Mouse (Mus musculus) embryonic facial prominence, embryonic 15.5 days (tissue): ENCODE results near the gene Vps72. TPM values are rescaled to one million over a fixed set of nuclear protein-coding genes. Genes with fewer than 3 reads are reported as not detected.

Source experiments
- ATAC-seq: fragments of 200-750 bp; cut with Nextera tagmentation; 2 replicates; pipeline ENCODE4 v1.8.0; 2017; ENCODE audit warnings: low read depth, moderate TSS enrichment; ENCODE audit not compliant: insufficient number of reproducible peaks, low FRiP score, low TSS enrichment
- H3K27ac ChIP-seq: fragments of 300-500 bp; sonication (generic); replicated peaks from 2 replicates; pipeline ENCODE4 v1.5.1; 2015; ENCODE audit warnings: mild to moderate bottlenecking, inconsistent platforms
- H3K27me3 ChIP-seq: fragments of 300-500 bp; sonication (generic); 2 replicates; pipeline ENCODE4 v1.6.1; 2015; ENCODE audit warnings: inconsistent platforms
- H3K36me3 ChIP-seq: fragments of 300-500 bp; sonication (generic); 2 replicates; pipeline ENCODE4 v1.6.1; 2015; ENCODE audit warnings: mild to moderate bottlenecking, inconsistent platforms
- H3K4me1 ChIP-seq: fragments of 300-500 bp; sonication (generic); 2 replicates; pipeline ENCODE4 v1.6.1; 2015; ENCODE audit warnings: inconsistent platforms
- H3K4me2 ChIP-seq: fragments of 300-500 bp; sonication (generic); replicated peaks from 2 replicates; pipeline ENCODE4 v1.6.1; 2015; ENCODE audit warnings: mild to moderate bottlenecking, inconsistent platforms
- H3K4me3 ChIP-seq: fragments of 300-500 bp; sonication (generic); replicated peaks from 2 replicates; pipeline ENCODE4 v1.5.1; 2015; ENCODE audit warnings: mild to moderate bottlenecking, inconsistent platforms
- H3K9ac ChIP-seq: fragments of 300-500 bp; sonication (generic); 2 replicates; pipeline ENCODE4 v1.6.1; 2015; ENCODE audit warnings: inconsistent platforms
- H3K9me3 ChIP-seq: fragments of 300-500 bp; sonication (generic); replicated peaks from 2 replicates; pipeline ENCODE4 v1.6.1; 2016; ENCODE audit warnings: inconsistent platforms
- WGBS: fragments of 180-500 bp; shearing (Covaris S2); methylation state at CpG from one replicate; pipeline ENCODE4 v1.1.7; 2015; 5-methylcytosine and 5-hydroxymethylcytosine counted together
- polyA plus RNA-seq: library from polyadenylated mRNA; unstranded; fragments of >200 nt; fragmentation: Nextera tagmentation; extraction: Ambion mirVana; gene quantifications from 2 replicates; pipeline ENCODE4 v1.2.1, GENCODE M21; 2015

The Vps72 gene
- polyA plus RNA-seq = 142 and 162 TPM in 2 replicates

DNA sequence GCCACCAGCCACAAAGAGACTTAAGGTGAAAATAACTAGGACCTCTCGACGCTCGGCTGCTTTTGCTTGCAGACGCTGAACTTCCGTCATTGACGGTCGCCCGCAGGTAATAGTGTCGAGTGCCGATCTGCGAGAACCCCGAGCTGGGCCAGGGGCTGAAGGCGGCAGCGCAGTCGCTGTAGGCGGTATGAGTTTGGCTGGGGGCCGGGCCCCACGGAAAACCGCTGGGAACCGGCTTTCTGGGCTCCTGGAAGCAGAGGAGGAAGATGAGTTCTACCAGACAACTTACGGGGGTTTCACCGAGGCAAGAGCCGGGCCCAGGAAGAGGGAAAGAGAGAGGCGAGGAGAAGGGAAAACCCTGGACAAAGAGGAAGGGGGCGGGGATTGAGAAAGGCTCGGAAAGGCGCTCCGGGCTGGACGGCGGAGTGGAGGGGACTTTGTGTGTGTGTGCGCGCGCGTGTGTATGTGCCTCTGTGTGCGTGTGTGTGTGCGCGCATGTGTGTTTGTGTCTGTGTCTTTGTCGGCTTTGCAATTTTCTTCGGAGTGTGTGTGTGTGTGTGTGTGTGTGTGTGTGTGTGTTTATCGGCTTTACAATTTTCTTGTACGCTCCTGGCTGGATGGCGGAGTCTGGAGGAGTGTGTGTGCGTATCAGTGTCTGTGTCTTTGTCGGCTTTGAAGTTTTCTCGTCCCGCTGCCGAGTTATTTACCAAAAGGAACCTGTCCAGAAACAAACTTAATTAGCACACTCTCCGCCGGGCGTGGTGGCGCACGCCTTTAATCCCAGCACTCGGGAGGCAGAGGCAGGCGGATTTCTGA, at the start of gene Vps72:
Gene Vps72 (plus strand): TSS at position 112 of the 816 bp plus-strand sequence.
- peak within 1 kb of the TSS; percentile 85 for H3K9ac ChIP-seq
- peak; percentile 69 for ATAC-seq
- no peaks in the 10 kb centered on the region for H3K27me3 ChIP-seq
- no peaks in the 10 kb centered on the region for H3K9me3 ChIP-seq
- peak within 1 kb of the TSS; percentile 98 for H3K27ac ChIP-seq
- H3K4me3 ChIP-seq = peak within 1 kb of the TSS; percentile 81
- peak within 1 kb of the TSS; percentile 54 for H3K4me2 ChIP-seq
- peaks cover 17% of the 10 kb centered on the region for H3K36me3 ChIP-seq
- H3K4me1 ChIP-seq = peaks cover 18% of the 10 kb centered on the region
- WGBS = under 1% methylated on average over 54 of the region's 54 CpGs

- H3K4me3 ChIP-seq = no peak overlapping the region
- 91% methylated on average over 4 of the region's 4 CpGs for WGBS
- no peak for ATAC-seq
- no peak overlapping the region for H3K4me2 ChIP-seq
- no peaks in the 10 kb centered on the region for H3K9me3 ChIP-seq
- H3K27me3 ChIP-seq = no peaks in the 10 kb centered on the region
- no peak overlapping the region for H3K27ac ChIP-seq
- peaks cover 90% of the 10 kb centered on the region for H3K36me3 ChIP-seq
- no peaks in the 10 kb centered on the region for H3K4me1 ChIP-seq
- H3K9ac ChIP-seq = no peak overlapping the region
These were observed 47.1 kb upstream of the Vps72 start for GRCm38 (mm10) chr3:95063741-95064140.

- no peak overlapping the region for H3K4me2 ChIP-seq
- no peaks in the 10 kb centered on the region for H3K9me3 ChIP-seq
- H3K4me1 ChIP-seq = no peaks in the 10 kb centered on the region
- H3K27ac ChIP-seq = no peak overlapping the region
- no peaks in the 10 kb centered on the region for H3K27me3 ChIP-seq
- H3K36me3 ChIP-seq = peaks cover 88% of the 10 kb centered on the region
- 89% methylated on average over 1 of the region's 1 CpGs for WGBS
- H3K4me3 ChIP-seq = no peak overlapping the region
- no peak overlapping the region for H3K9ac ChIP-seq
- ATAC-seq = no peak
These were observed 45.3 kb upstream of the Vps72 start for GRCm38 (mm10) chr3:95065553-95065952.

- H3K4me2 ChIP-seq = no peak overlapping the region
- H3K27me3 ChIP-seq = no peaks in the 10 kb centered on the region
- WGBS = 88% methylated on average over 6 of the region's 6 CpGs
- no peak for ATAC-seq
- H3K27ac ChIP-seq = no peak overlapping the region
- H3K9ac ChIP-seq = no peak overlapping the region
- H3K9me3 ChIP-seq = no peaks in the 10 kb centered on the region
- peaks cover 88% of the 10 kb centered on the region for H3K36me3 ChIP-seq
- H3K4me1 ChIP-seq = no peaks in the 10 kb centered on the region
- H3K4me3 ChIP-seq = no peak overlapping the region
These were observed 44.7 kb upstream of the Vps72 start for GRCm38 (mm10) chr3:95066095-95066494.

DNA sequence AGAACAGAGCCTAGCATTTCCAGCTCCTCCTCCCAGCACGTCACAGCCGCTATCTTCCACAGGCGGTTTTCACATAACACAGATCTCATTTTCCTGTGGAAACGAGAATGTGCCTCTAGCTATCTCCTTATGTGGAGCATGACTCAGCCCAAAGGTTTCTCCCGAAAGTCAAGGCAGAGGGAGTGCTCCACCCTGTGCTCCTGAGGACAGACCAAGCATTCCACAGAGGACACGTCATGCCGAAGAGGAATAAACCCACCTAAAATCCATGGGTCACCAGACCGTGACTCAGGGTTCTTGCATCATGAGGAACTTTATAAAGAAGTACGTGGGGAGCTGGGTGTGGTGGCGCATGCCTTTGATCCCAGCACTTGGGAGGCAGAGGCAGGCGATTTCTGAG, 44.3 kb upstream of the Vps72 start:
- Histone ChIP-seq H3K27ac (no peak overlapping the region), H3K27me3 (no peaks in the 10 kb centered on the region), H3K4me3 (no peak overlapping the region), H3K9ac (no peak overlapping the region), H3K9me3 (no peaks in the 10 kb centered on the region), H3K4me2 (no peak overlapping the region), H3K36me3 (peaks cover 88% of the 10 kb centered on the region), H3K4me1 (no peaks in the 10 kb centered on the region)
- ATAC-seq = no peak
- WGBS = 76% methylated on average over 11 of the region's 11 CpGs

DNA sequence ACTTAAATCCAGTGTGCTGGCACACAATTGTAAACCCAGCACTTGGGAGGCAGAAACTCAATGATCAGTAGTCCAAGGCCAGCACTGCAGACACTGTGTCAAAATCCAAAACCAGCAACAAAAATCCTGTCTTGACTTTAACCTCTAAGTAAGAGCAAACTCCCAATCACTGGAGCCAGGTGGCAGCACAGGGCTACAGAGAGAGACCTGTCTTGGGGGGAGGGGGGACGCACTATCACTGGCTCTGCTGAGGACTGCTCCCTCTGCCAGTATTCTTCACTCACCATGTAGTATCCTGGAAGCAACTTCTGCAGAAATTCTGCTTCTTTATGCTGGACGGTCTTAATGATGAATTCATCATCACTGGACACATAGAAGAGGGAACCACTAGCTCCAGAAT, 39.2 kb upstream of the Vps72 start:
- H3K4me1 ChIP-seq = no peaks in the 10 kb centered on the region
- no peak overlapping the region for H3K27ac ChIP-seq
- H3K9me3 ChIP-seq = no peaks in the 10 kb centered on the region
- peaks cover 80% of the 10 kb centered on the region for H3K36me3 ChIP-seq
- WGBS = 88% methylated on average over 2 of the region's 2 CpGs
- ATAC-seq = no peak
- no peak overlapping the region for H3K4me3 ChIP-seq
- no peaks in the 10 kb centered on the region for H3K27me3 ChIP-seq
- H3K9ac ChIP-seq = no peak overlapping the region
- no peak overlapping the region for H3K4me2 ChIP-seq

DNA sequence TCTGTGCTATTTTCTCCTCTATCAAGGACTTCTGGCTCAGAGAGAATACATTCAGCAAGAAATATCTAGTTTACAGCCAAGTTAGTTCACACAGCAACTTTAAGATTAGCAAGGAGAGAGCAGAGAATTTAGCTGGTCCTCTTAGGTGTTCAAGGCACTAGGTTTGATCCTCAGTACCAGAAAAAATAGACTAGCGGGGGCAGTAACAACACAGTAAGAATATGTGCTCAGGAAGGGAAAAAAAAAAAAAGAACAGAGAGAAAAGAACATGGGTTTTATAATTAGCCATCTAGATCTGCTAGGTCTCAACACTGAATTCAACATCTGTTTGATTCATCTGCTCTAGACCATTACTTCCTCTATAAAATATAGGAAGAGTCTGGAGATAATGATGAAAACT, 22.8 kb upstream of the Vps72 start:
- 93% methylated on average over 1 of the region's 1 CpGs for whole genome bisulfite sequencing
- H3K4me1 ChIP-seq = no peaks in the 10 kb centered on the region
- no peak overlapping the region for H3K9ac ChIP-seq
- no peak for ATAC-seq
- H3K36me3 ChIP-seq = peaks cover 4% of the 10 kb centered on the region; the same call in 1 of the 2 replicates
- H3K27ac ChIP-seq = no peak overlapping the region
- no peaks in the 10 kb centered on the region for H3K9me3 ChIP-seq
- H3K27me3 ChIP-seq = no peaks in the 10 kb centered on the region
- H3K4me3 ChIP-seq = no peak overlapping the region
- no peak overlapping the region for H3K4me2 ChIP-seq

GRCm38 (mm10) chr3:95100854-95101253, 10.0 kb upstream of the Vps72 start:
- no peak overlapping the region for H3K9ac ChIP-seq
- H3K4me2 ChIP-seq = no peak overlapping the region
- no peak overlapping the region for H3K27ac ChIP-seq
- H3K9me3 ChIP-seq = no peaks in the 10 kb centered on the region
- WGBS = 25% methylated on average over 2 of the region's 2 CpGs
- H3K27me3 ChIP-seq = no peaks in the 10 kb centered on the region
- peaks cover 9% of the 10 kb centered on the region for H3K4me1 ChIP-seq
- ATAC-seq = no peak
- H3K36me3 ChIP-seq = peaks cover 9% of the 10 kb centered on the region
- no peak overlapping the region for H3K4me3 ChIP-seq

GRCm38 (mm10) chr3:95105121-95105520, 5.7 kb upstream of the Vps72 start:
- ATAC-seq = no peak
- Histone ChIP-seq H3K9ac (peak overlapping the region; percentile 96; the same call in 1 of the 2 replicates), H3K4me2 (peak overlapping the region; percentile 72), H3K9me3 (no peaks in the 10 kb centered on the region), H3K36me3 (no peaks in the 10 kb centered on the region), H3K27me3 (no peaks in the 10 kb centered on the region), H3K4me1 (peaks cover 9% of the 10 kb centered on the region), H3K4me3 (peak overlapping the region; percentile 96), H3K27ac (no peak overlapping the region)
- 46% methylated on average over 4 of the region's 4 CpGs for WGBS

GRCm38 (mm10) chr3:95105586-95106337, 5.1 kb upstream of the Vps72 start:
- Histone ChIP-seq H3K4me3 (peak overlapping the region; percentile 96), H3K27ac (peak overlapping the region; percentile 88), H3K4me1 (peaks cover 11% of the 10 kb centered on the region), H3K27me3 (no peaks in the 10 kb centered on the region), H3K9ac (peak overlapping the region; percentile 96), H3K36me3 (no peaks in the 10 kb centered on the region), H3K4me2 (peak overlapping the region; percentile 72), H3K9me3 (no peaks in the 10 kb centered on the region)
- 0% methylated on average over 16 of the region's 16 CpGs for WGBS
- ATAC-seq = no peak; the same call in 1 of the 2 replicates

DNA sequence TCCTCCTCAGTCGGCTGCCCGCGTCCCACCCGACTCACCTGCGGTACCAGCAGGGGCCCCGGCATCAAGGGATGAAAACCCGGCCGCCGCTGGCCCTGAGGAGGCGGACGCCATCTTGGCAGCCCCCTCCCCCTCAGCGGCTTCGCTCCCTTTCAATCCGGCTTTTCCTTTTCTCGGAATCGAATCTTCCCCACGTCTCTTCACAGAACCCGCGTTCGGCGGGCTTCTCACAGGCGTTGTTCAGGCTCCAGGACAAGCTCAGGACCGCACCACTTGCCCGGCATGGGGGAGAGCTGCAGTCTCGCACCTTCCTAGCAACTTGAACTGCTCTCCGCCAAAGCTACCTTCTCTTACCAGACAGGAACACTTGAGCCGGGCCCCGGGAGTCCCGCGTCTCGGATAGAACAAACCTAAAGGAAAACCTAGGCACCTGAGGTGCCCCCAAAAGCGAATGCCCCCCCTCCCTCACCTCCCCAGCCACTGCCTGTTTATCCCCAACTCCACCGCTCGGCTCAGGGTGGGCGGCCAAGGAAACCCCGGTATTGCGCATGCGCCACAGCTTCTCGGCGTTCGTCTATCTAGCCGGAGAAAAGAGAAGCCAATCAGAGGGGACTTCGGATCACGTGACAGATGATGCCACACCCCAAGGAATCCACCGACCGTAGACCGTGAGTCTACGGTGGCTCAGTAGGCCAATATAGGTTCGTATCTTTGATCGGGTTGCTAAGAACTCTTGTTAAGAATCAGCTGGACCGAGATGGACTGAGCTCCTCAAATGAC, 4.3 kb upstream of the Vps72 start, which contains the start of gene Pip5k1a:
Gene Pip5k1a (minus strand): TSS at position 593 of the 780 bp plus-strand sequence.
- H3K9me3 ChIP-seq = no peaks in the 10 kb centered on the region
- peak within 1 kb of the TSS; percentile 96 for H3K9ac ChIP-seq
- H3K27ac ChIP-seq = peak within 1 kb of the TSS; percentile 88
- ATAC-seq = peak; percentile 91
- H3K4me1 ChIP-seq = peaks cover 12% of the 10 kb centered on the region
- under 1% methylated on average over 51 of the region's 51 CpGs for WGBS
- peak within 1 kb of the TSS; percentile 96 for H3K4me3 ChIP-seq
- peak within 1 kb of the TSS; percentile 72 for H3K4me2 ChIP-seq
- no peaks in the 10 kb centered on the region for H3K27me3 ChIP-seq
- no peaks in the 10 kb centered on the region for H3K36me3 ChIP-seq
